Mouse (Mus musculus) monocyte, adult 5-6 weeks (primary cell): ENCODE data around the gene Wipi1. TPM values are rescaled to one million over a fixed set of nuclear protein-coding genes. Genes with fewer than 3 reads are reported as not detected.

Experiments
- ATAC-seq: fragments of 153-309, 156-312 bp; replicated peaks from 2 replicates; pipeline ENCODE4 v1.8.0; 2017; ENCODE audit warnings: mild to moderate bottlenecking; ENCODE audit not compliant: low TSS enrichment, insufficient number of reproducible peaks, severe bottlenecking, poor library complexity, low FRiP score
- total RNA-seq: library from RNA; stranded (forward); fragments of 200-1000, 200-491, 200-594 nt; gene quantifications from 3 replicates; pipeline ENCODE4 v1.2.3, GENCODE M21; 2017

Wipi1 gene
- total RNA-seq, 1 experiment from 2014 or later = 1.9 TPM

DNA sequence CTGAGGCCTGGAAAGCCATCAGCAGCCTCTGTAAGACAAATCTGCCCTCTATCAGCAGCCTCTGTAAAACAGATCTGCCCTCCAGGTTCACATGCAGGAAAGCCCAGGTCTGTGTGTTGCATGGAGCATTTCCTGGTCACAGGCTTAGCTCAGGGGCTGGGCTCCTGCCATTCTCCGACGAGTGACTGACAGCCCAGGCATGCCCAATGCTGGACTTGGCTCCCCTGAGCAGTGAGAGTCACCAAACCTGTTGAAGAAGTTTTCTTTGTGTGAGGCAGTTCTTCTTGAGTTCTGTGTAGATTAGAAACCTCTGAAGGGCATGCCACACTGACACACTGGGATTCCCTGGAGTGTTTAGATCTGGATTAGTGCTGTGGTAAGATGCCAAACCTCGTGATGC lies 57.3 kb downstream of the Wipi1 start:
- no peak for ATAC-seq

DNA sequence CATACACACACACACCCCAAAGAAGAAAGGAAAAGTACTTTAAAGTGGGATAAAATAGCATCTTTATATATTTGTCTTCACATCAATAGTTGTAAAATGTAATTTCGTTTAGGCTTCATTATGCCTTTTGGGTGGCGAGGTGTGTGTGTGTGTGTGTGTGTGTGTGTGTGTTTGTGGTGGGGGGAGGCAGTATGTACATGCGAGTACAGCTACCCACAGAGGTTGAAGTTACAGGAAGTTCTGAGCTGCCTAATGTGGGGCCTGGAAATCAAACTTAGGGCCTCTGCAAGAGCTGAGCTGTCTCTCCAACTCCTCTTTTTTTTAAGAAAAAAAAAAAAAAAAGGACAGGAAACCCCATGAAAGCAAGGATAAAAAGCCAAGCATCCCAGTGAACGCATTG lies 57.8 kb downstream of the Wipi1 start:
- ATAC-seq = no peak

GRCm38 (mm10) chr11:109549599-109550290 lies 62.0 kb downstream of the Wipi1 start:
- no peak for ATAC-seq

GRCm38 (mm10) chr11:109547652-109548051 lies 64.1 kb downstream of the Wipi1 start:
- no peak for ATAC-seq

DNA sequence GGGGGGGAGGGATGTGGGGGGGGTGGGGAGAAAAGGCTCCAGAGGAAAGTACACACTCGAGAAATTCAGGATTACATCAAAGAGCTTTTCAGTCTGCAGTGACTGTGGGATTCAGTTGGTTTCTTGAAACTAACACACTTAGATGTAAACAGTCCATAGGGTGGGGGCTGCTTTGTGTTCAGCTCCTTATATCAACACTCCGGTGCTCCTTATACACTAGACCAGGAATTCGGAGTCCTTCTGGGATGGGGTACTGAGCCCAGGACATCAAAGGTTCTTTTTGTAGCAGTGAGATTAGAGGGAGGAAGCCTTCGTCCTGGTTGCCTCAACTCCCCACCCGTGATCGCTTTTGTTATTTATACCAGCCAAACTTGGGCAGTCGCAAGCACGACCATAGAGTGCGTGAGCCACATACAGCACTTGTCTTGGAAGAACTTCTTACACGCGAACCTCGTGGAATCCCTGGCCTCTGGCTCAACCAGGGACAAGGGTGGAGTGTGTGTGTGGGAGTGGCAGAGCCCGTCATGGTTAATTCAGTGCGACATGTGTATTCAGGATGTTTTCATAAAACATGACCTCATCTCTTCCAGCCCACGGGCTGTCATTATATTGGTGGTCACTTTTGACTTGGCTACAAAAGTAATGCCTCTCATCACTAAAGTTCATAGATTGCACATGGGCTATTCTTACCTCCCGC lies 65.3 kb downstream of the Wipi1 start:
- no peak for ATAC-seq

DNA sequence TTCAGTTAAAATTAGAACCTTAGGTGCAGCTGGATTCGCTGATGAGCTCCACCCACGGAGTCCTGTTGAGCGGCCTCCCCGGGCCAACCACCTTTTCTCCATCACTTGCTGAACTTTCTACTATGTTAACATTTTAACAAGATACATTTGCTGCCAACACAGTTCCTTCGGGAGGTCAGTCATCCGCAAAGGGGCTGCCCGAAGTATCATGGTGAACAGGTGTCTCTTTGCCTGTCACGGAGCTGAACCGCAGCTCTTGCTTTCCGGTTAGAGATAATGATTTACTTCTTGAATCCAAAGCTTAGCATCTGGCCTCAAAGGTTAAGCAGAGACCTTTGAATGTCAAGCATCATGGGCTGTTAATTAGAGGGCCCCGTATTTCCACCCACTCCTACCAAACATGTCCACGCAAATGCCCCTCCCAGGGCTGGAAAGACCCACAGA lies 66.0 kb downstream of the Wipi1 start:
- no peak for ATAC-seq

GRCm38 (mm10) chr11:109545265-109545664 lies 66.5 kb downstream of the Wipi1 start:
- ATAC-seq = no peak

- no peak for ATAC-seq
These were observed 67.3 kb downstream of the Wipi1 start for GRCm38 (mm10) chr11:109544432-109544831.

- no peak for ATAC-seq
These were observed 68.3 kb downstream of the Wipi1 start for GRCm38 (mm10) chr11:109543466-109543865.

DNA sequence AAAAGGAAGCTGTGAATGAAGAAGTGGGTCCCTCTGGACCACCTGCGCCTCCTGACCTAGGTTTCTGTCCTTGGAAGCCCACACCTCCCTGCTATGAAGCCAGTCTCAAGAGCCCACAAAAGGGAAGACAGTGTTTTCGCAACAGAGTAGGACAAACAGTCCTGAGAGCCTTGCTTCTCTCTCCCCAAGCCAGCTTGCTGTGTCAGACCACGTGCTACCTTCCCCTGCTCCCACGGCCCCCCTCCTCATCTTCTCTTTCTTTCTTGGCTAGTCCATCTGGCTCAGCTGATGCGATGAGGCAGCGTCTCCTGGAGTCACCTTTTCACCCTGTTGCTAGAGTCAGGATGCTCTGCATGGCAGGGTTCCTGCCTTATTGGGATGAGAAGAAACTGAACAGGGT lies 72.5 kb downstream of the Wipi1 start:
- ATAC-seq = no peak

DNA sequence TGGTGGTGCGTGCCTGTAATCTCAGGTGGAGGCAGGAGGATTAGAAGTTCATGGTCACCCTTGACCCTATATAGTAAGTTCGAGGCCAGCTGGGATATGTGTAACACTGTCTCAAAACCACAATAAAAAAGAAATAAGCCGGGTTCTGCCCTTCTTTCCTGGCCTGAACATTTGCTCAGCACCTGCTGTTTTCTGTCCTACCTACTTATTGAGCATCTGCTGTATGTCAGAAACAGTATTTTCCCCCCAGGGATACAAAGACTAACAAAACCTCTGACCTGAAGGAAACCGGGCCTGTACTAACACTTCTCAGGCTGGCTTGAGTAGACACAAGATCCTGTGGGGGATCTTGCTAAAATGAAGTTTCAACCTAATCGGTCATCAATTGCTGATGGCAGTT lies 74.8 kb downstream of the Wipi1 start:
- ATAC-seq = no peak

DNA sequence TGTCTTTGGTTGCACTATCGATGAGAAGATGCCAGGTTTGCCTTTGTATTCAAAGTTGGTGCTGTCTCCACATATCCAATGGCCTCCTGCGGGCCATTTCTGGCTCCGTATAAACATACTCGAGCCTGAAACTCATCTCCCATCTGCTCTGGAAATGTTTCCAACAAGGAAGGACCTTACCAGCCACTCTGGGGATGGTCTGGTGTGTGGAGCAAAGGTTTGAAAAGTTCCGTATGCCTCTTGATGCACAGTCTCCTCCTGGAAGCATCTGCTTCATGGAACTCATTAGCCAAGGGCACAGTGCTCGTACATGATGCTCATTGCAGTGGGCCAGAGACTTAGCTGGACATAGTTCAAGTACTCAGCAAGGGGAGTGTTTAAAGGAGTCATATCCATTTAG lies 75.8 kb downstream of the Wipi1 start:
- ATAC-seq = no peak

- ATAC-seq = no peak
These were observed 81.7 kb downstream of the Wipi1 start for GRCm38 (mm10) chr11:109530030-109530429.

GRCm38 (mm10) chr11:109525571-109525970 lies 86.2 kb downstream of the Wipi1 start:
- ATAC-seq = no peak

DNA sequence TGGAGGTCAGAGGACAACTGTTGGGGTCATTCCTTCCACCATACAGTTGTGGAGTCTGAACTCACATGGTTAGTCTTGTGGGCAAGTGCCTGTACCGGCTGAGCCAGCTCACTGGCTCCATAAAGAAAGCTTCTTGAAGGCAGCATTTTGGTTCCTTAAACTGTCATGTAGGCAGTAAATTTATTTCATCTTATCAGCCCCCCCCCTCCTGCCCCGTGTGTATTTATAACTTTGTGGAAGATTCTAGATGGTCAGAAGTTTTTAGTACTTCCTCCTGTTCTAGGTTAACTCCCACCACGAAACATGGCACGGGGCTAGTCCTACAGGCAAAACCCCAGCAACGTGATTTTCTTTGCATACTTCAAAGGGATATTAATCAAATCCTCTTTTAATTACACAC lies 86.9 kb downstream of the Wipi1 start:
- ATAC-seq = no peak

Other genes starting within 250 kb of the Wipi1 start
- 71.1 to 88.8 TPM (median 81.3 TPM) in 3 replicates for gene Gna13, start 249.1 kb downstream of the Wipi1 start, total RNA-seq
- 0.85 to 6.5 TPM (median 1.6 TPM) in 3 replicates for gene 9930022D16Rik, start 198.1 kb downstream of the Wipi1 start, total RNA-seq
- 32.6 to 34.9 TPM (median 33.6 TPM) in 3 replicates for gene Amz2, start 186.0 kb downstream of the Wipi1 start, total RNA-seq
- 0.96 to 2.5 TPM (median 1.1 TPM) in 3 replicates for gene Arsg, start 138.6 kb downstream of the Wipi1 start, total RNA-seq
- gene Slc16a6, start 138.4 kb downstream of the Wipi1 start, total RNA-seq = 9.1 to 20.3 TPM (median 11.3 TPM) in 3 replicates
- gene Prkar1a, start 37.4 kb upstream of the Wipi1 start, total RNA-seq = 124 to 194 TPM (median 167 TPM) in 3 replicates
- 2.3 to 8.6 TPM (median 3.2 TPM) in 3 replicates for gene Fam20a, start 110.3 kb upstream of the Wipi1 start, total RNA-seq
- gene 1700012B07Rik, start 216.1 kb upstream of the Wipi1 start, total RNA-seq = not detected in 3 replicates